Mouse (Mus musculus) ES-E14 (cell line): ENCODE data around the gene Abhd5.

Experiments
- CHD2 ChIP-seq: IDR thresholded peaks from 2 replicates; pipeline ENCODE4 v1.6.1; 2014; ENCODE audit warnings: mild to moderate bottlenecking, low read depth, low read length, inconsistent platforms
- HCFC1 ChIP-seq: IDR thresholded peaks from 2 replicates; pipeline ENCODE4 v1.6.1; 2012; ENCODE audit warnings: low read length, inconsistent platforms, borderline replicate concordance; ENCODE audit not compliant: insufficient read depth
- MAFK ChIP-seq: IDR thresholded peaks from 2 replicates; pipeline ENCODE4 v1.6.1; 2014; ENCODE audit warnings: mild to moderate bottlenecking, low read depth, low read length, inconsistent platforms; ENCODE audit not compliant: insufficient read depth
- ZNF384 ChIP-seq: IDR thresholded peaks from 2 replicates; pipeline ENCODE4 v1.6.1; 2012; ENCODE audit warnings: low read depth, low read length, inconsistent platforms

- no peak for TF ChIP-seq MAFK
- TF ChIP-seq ZNF384: no peak
- TF ChIP-seq HCFC1: no peak
- no peak for TF ChIP-seq CHD2
Measured at GRCm38 (mm10) chr9:122401239-122401638, 49.8 kb downstream of the Abhd5 start.
